Mouse (Mus musculus) left cerebral cortex, postnatal 10 days (tissue): Measurements from ENCODE around the gene Mpp2. TPM values are rescaled to one million over a fixed set of nuclear protein-coding genes. Genes with fewer than 3 reads are reported as not detected.

ENCODE experiments used
- DNase-seq, 2 experiments: peaks; one replicate each; pipeline ENCODE4 v3.0.0; 2021 to 2022; ENCODE audit warnings: low spot score in 2 of 2, mixed read lengths in 1 of 2; ENCODE audit errors: extremely low spot score in 1 of 2
- intact Hi-C: fragments of 180-260 bp; cut with DNase I; formaldehyde crosslinking; loops from one replicate; pipeline ENCODE4 v1.15.1; 2025
- total RNA-seq, 2 experiments: library from RNA; stranded (reverse); gene quantifications; 2 replicates each; pipeline ENCODE4 v1.2.3; 2021

The Mpp2 gene
- total RNA-seq, 2 experiments from 2014 or later, result 103 to 107 TPM

DNA sequence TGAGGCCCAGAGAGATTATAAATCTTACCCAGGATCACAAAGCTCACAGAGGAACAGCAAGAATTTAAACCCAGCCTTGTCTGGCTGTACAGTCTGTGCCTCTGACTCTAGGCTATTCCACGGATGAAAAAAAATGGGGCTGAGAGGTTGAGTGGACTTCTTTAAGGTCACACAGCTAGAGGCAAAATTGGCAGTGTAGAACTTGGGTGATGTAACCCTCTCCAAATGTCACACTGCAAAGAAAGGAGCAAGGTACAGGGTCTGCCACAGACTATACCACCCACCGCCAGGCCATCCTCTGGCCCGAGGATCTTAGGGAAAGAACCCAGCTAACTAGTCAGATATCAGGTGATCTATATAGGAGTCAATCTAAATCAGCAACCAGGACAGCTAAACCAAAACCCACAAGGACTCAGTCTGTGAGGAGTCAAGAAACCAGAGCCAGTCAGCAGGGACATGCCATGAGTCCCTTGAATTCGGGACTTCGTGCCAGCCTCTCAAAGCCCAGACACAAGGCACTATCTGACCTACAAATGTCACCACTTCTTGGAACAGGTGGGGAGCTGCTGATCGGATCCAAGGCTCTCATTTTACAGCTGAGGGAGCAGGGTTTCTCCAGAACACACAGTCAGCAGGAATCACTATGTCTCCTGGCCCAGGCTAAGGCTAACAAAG, 64.1 kb downstream of the Mpp2 start:
- intact Hi-C loops, result no loop called here
- no peak for DNase-seq

DNA sequence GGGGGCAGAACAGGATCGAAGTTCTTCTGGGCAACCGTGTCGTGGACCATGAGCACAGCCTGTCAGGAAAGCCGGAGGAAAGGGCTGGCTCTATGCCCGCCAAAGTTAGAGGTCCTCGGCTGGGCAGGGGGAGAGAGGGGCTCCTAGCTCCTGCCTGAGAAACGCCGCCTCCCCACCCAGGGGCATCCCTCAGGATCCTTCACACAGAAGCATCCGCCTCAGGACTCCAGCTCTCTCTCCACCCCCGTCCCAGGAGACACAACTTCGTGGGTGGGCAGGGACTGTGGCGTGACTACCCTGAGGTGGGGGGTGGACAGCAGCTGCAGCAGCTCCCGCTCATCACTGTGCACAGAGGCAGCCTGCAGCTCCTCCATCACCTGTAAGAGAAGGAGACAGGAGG, 64.9 kb downstream of the Mpp2 start:
- DNase-seq, result no peak
- intact Hi-C loops, result no loop called here

DNA sequence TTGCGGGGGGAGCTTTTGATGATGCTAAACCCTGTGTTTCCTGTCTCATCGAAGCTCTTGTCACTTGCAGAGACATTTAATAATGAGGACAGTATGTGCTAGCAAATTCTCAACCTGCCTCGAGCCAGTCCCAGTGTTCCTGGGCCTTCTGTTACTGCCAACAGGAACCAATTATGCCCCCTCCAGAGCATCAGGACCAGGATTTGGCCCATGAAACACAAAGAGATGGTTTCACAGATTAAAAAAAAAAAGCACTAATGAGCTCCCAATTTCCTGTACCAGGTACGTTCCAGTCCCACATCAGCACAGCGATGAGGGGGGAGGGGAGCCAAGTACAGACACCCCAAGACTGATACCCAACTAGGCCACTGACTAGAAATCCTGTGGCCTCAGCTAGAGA, 67.1 kb downstream of the Mpp2 start:
- peak in 1 of 2 experiments; percentile 20 for DNase-seq
- intact Hi-C loops, result no loop called here

DNA sequence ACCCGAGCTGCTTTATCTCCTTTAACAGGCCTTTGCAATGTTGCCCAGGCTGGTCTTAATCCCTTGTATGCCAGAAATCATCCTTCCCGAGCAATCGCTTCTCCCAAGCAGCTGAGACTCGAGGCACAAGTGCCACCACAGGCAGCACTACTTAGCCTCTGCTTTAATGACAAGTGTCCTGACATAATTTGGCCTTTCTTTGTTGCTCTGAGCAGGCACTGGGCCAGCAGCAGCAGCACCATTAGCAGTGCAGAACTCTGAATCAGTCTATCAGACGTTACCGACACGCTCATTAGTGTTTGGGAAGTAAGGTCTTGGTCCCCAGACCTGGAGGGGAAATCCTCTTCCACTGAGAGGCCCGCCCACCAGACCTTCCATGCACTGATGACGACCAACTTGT, 68.6 kb downstream of the Mpp2 start:
- no peak for DNase-seq
- intact Hi-C loops, result no loop called here

DNA sequence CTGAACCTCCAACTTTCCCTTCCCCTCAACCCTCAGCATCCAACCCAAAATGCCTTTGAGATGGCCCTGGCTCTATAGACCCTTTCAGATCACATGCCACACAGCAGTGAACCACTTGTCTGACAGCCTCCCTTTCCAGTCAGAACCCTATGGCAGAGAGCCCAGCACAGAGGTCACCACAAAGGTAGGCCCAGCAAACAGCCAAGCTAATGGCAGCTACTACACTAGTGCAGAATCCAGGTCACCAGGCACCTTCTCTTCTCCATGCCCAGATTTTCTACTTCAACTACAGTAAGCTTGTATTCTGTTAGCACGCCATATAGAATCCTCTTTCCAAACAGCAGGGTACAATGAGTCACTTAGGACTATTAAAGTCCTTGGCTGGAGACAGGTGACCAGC, 72.2 kb downstream of the Mpp2 start:
- intact Hi-C loops, result no loop called here
- DNase-seq, result no peak

DNA sequence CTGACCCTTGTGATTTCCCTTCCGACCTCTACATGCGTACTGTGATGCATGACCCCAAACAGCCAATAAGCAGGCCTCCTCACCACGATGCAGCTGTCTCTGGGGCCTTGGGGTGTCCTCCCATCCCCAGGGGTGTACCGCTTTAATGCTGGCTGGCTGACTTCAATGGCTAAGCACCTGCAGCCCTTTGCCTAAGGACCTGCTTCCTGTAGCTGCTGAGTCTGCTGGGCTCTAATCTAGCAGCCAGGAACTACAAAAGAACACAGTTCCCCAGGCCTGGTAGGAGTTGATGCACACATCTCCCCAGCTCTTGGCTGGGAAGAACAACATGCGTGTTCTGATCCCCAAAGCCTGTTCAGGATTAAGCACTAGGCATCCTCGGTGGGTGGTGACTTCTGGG, 72.8 kb downstream of the Mpp2 start:
- intact Hi-C loops, result no loop called here
- no peak for DNase-seq

DNA sequence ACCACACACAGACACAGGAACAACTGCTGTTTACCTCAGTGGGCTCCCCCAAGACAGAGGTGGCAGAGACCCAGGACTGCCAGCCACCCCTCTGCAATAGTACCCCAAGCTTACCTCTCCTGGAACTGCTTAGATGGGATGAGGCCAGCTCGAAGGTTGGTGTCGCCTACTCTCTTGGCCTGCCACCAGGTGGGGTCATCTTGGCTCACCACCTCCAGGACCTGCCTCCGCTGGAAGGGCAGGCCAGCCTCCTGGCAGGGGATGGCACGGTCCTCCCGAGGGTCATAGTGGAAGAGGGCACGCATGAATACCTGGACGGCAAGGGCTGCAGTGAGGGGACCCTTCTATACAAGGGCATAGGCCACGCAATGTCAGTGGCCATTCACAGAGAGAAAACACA, 75.1 kb downstream of the Mpp2 start:
- intact Hi-C loops, result no loop called here
- no peak for DNase-seq

DNA sequence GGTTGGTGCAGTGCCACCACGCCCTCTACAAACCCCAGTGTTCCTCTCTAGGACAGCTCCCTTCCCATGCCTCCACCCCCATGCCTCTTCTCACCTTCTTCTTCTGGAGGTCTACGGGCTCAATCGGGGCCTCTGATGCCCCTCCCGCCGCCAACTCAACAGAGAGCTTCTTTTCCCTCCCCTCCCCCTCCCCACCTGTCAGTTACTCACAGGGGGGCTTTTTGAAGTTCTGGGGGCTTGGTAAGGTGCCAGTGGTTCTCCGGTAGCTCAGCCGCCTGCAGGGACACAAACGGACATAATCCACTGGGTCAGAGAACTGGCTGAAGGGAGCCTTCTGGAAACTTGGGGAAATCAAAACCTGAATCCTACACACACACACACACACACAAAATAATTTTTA, 76.8 kb downstream of the Mpp2 start:
- DNase-seq, result no peak
- intact Hi-C loops, result no loop called here

DNA sequence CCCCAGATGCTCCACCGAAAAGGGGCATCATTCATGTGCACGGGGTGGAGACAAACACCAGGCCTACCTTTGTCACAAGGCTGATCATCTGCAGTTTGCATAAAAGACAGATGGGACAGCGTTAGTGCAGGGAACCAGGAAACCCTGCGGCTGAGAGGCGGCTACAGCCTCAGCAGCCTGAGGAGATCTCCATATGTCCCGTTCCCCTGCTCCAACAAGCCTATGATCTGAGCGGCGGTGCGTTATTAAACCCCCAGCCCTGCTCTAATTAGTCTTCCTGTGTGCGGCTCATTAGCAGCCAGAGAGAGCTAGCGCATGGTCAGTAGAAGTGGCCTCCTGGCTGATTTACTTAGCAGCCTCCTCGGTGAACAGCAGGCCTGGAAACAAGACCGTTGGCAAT, 78.2 kb downstream of the Mpp2 start:
- DNase-seq, result no peak
- intact Hi-C loops, result no loop called here

DNA sequence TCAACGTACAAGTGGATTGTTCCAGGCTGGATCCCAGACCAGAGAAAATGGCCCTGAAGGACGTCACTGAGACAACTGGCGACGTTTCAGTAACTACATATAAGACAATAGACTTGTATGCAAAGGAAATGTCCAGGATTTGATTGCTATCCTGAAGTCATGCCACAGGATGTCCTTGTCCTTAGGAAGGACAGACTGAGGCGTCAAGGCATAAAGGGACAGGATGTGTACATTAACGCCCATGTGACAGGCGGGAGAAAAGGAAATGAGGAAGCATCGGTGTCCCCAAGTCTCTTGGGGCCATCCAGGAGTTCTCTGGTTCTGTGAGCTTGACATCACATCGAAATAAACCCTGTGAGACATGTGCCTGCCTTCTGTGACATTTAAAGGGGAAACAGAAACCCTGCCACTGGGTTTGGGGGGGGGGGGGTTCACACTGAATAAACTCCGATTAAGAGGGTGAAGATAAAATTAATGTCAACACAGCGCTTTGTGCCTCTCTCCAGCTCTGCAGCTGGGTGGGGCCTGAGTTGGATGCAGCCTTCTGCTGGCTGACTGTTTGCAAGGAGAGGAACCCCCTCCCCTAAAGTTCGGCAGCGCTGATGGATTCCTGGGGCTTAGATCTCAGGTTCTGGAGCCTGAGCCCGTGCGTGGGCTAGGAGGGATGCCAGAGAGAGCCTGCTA, 79.2 kb downstream of the Mpp2 start:
- DNase-seq, result no peak
- intact Hi-C loops, result no loop called here

DNA sequence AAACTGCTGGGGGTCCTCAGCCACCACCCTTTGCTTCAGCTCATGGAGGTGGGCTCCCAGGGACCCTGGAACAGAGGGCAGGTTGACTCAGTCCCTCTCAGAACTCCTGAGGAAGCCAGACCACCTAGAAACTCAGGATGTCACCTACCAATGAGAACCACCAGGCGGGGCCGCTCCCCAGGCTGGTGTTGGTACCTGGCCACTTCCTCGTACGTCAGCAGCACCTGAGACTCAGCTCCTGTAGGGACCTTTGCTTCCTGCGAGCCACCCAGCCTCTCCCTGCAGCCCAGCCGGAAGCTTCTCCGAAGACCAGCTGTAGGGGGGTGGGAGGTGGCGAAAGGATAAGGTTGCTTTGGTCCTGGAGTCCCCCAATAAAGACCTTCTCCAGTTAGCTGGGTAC, 79.9 kb downstream of the Mpp2 start:
- DNase-seq, result no peak
- intact Hi-C loops, result no loop called here

Other genes with a start within 250 kb of the Mpp2 start
- 1 to 10 TPM; 3.1 to 3.3 TPM for gene Meox1, start 194.1 kb downstream of the Mpp2 start, total RNA-seq
- not detected for gene Sost, start 121.5 kb downstream of the Mpp2 start, total RNA-seq
- not detected for gene Cfap97d1, start 104.2 kb downstream of the Mpp2 start, total RNA-seq
- gene Dusp3, start 101.5 kb downstream of the Mpp2 start, total RNA-seq, result 100 to 1,000 TPM; 138 to 142 TPM
- 10 to 100 TPM; 34.1 to 36.3 TPM for gene Mpp3, start 60.1 kb downstream of the Mpp2 start, total RNA-seq
- not detected for gene Cd300lg, start 47.0 kb downstream of the Mpp2 start, total RNA-seq
- not detected for gene Ppy, start 12.8 kb upstream of the Mpp2 start, total RNA-seq
- gene Pyy, start 19.3 kb upstream of the Mpp2 start, total RNA-seq, result not detected
- under 1 TPM in 1 of 2 experiments, not detected in 1; 0.20 TPM for gene Nags, start 57.0 kb upstream of the Mpp2 start, total RNA-seq
- gene Tmem101, start 67.9 kb upstream of the Mpp2 start, total RNA-seq, result 10 to 100 TPM; 24.3 to 24.4 TPM
- gene Lsm12, start 96.8 kb upstream of the Mpp2 start, total RNA-seq, result 10 to 100 TPM; 67.6 to 72.3 TPM
- 10 to 100 TPM; 43.8 to 45.0 TPM for gene G6pc3, start 101.1 kb upstream of the Mpp2 start, total RNA-seq
- 100 to 1,000 TPM; 190 TPM for gene Hdac5, start 141.7 kb upstream of the Mpp2 start, total RNA-seq
- under 1 TPM; 0.83 to 0.99 TPM for gene BC030867, start 160.4 kb upstream of the Mpp2 start, total RNA-seq
- under 1 TPM; 0.49 to 0.71 TPM for gene Asb16, start 180.2 kb upstream of the Mpp2 start, total RNA-seq
- gene Tmub2, start 196.4 kb upstream of the Mpp2 start, total RNA-seq, result 10 to 100 TPM; 61.2 to 64.4 TPM
- gene Atxn7l3, start 208.1 kb upstream of the Mpp2 start, total RNA-seq, result 100 to 1,000 TPM; 187 TPM
- 100 to 1,000 TPM in 1 of 2 experiments, 10 to 100 TPM in 1; 97.0 to 100 TPM for gene Ubtf, start 231.2 kb upstream of the Mpp2 start, total RNA-seq